9 mouse cellular contexts compared by ENCODE assay signal in the genomic region with DNA sequence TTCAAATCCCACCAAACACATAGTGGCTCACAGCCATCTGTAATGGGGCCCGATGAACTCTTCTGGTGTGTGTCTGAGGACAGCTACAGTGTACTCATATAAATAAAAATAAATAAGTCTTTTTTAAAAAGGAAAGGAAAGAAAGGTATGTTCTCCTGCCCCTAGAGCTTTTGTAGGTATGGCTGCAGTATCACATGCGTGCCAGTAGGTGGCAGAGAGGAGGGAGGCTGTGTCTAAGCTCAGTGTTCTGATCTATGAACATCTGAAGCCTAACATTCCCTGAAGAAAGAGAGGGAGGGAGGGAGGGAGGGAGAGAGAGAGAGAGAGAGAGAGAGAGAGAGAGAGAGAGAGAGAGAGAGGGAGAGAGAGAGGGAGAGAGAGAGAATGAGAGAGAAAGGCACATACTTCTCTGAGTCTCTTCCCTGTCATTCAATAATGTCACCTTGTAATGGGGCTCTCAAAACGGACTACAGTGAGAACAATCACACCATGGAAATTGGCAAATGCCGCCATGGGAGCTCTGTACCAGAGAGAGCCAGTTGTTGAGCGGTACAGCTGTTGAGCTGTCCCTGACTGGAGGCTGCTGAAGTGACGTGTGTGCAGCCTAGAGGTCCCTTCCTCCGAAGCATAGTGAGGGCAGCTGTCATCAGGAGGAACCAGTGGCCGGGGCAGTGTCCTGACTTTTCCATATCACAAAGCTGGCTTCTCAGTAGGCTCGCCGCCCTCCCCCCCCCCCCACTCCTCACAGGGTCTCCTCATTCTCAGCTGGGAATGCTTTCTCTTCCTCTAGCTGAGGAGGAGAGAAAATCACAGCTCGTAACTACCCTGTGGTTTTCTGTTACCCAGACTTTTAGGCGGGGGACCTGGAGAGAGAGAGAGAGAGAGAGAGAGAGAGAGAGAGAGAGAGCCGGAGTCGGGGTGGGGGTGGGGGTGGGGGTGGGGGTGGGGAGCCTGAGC. TPM values are rescaled to one million over a fixed set of nuclear protein-coding genes. Genes with fewer than 3 reads are reported as not detected.
A peak's percentile ranks its signal among the peaks of the same experiment; 100 is the strongest.
DNase-seq lines count a peak whose midpoint lies in the region; ATAC-seq and TF ChIP-seq lines count a peak whose summit lies in the region.
"Had no signal": no experiment of that assay in that cellular context is flagged by ENCODE, and none has a peak within 500 bp of the region (broad histone marks: within the 10 kb centered on the region; RNA-seq: fewer than 3 reads in every experiment).

No protein-coding gene starts in this region.

- ATAC-seq in forebrain, embryonic 12.5 days (ENCODE audit: low FRiP score): 0 out of 2 replicates have a peak, but pooled peaks have one; percentile 46
- ATAC-seq in intestine, postnatal 0 days: 0 out of 2 replicates have a peak, but pooled peaks have one; percentile 25
- ATAC-seq in midbrain, embryonic 15.5 days (replicated peaks): peak; percentile 67
- ATAC-seq: Patski had no signal

- TF ChIP-seq CTCF in intestine, postnatal 0 days (IDR thresholded peaks at IDR 0.05; ENCODE audit: low read depth): peak; percentile 78

- intact Hi-C loops in left cerebral cortex, postnatal 14 days (cut with DNase I): no loop called here

- H3K4me1 ChIP-seq in forebrain, embryonic 12.5 days: peaks cover 8% of the 10 kb centered on the region
- H3K4me1 ChIP-seq in intestine, postnatal 0 days (replicated peaks; ENCODE audit: control insufficient read depth, insufficient read depth, low read length): 0 out of 2 replicates have a peak, but pooled peaks cover 3% of the 10 kb centered on the region
- H3K4me1 ChIP-seq in midbrain, embryonic 15.5 days: peaks cover 8% of the 10 kb centered on the region

- 0 out of 2 replicates have a peak, but pooled peaks cover 4% of the 10 kb centered on the region for H3K27me3 ChIP-seq in forebrain, embryonic 12.5 days
- no peaks in the 10 kb centered on the region for H3K27me3 ChIP-seq in intestine, postnatal 0 days (replicated peaks; ENCODE audit: control insufficient read depth, insufficient read depth, low read length)
- 0 out of 2 replicates have a peak, but pooled peaks cover 4% of the 10 kb centered on the region for H3K27me3 ChIP-seq in midbrain, embryonic 15.5 days (replicated peaks)

- H3K27ac ChIP-seq in forebrain, embryonic 12.5 days: no peak overlapping the region
- no peak overlapping the region for H3K27ac ChIP-seq in intestine, postnatal 0 days (ENCODE audit: low read depth, low read length)
- 0 out of 2 replicates have a peak overlapping the region, but pooled peaks have one; percentile 60 for H3K27ac ChIP-seq in midbrain, embryonic 15.5 days

- 40% methylated on average over 10 of the region's 14 CpGs for WGBS in forebrain, embryonic 12.5 days
- WGBS in intestine, postnatal 0 days: 49% methylated on average over 12 of the region's 14 CpGs
- WGBS in midbrain, embryonic 15.5 days: 29% methylated on average over 14 of the region's 14 CpGs

- H3K9me3 ChIP-seq in forebrain, embryonic 12.5 days: no peaks in the 10 kb centered on the region
- no peaks in the 10 kb centered on the region for H3K9me3 ChIP-seq in intestine, postnatal 0 days (ENCODE audit: control insufficient read depth)
- H3K9me3 ChIP-seq in midbrain, embryonic 15.5 days: no peaks in the 10 kb centered on the region

- no peak overlapping the region for H3K4me3 ChIP-seq in forebrain, embryonic 12.5 days (replicated peaks)
- no peak overlapping the region for H3K4me3 ChIP-seq in intestine, postnatal 0 days (ENCODE audit: low read depth, low read length)
- no peak overlapping the region for H3K4me3 ChIP-seq in midbrain, embryonic 15.5 days

- H3K4me2 ChIP-seq in forebrain, embryonic 12.5 days: no peak overlapping the region
- H3K4me2 ChIP-seq in intestine, postnatal 0 days (replicated peaks; ENCODE audit: low read depth): no peak overlapping the region
- H3K4me2 ChIP-seq in midbrain, embryonic 15.5 days: no peak overlapping the region

- peak; percentile 31 to 51 for DNase-seq in cerebellum, postnatal 14 days
- DNase-seq in cerebellum, adult 8-10 months: no peak
- peak; percentile 76 for DNase-seq in CD4-positive, CD25-positive, alpha-beta regulatory T cell, adult 2 months (ENCODE audit: low read depth, low spot score)
- no peak for DNase-seq in left cerebral cortex, postnatal 14 days (ENCODE audit: low spot score in 2 of 2)
- no peak for DNase-seq in urinary bladder, adult 18-20 months (ENCODE audit: low spot score in 2 of 2)

- no peak overlapping the region for H3K9ac ChIP-seq in forebrain, embryonic 12.5 days
- no peak overlapping the region for H3K9ac ChIP-seq in intestine, postnatal 0 days (ENCODE audit: low read depth, low read length)
- no peak overlapping the region for H3K9ac ChIP-seq in midbrain, embryonic 15.5 days

- no peaks in the 10 kb centered on the region for H3K36me3 ChIP-seq in forebrain, embryonic 12.5 days (replicated peaks)
- H3K36me3 ChIP-seq in intestine, postnatal 0 days (ENCODE audit: control insufficient read depth, insufficient read depth): no peaks in the 10 kb centered on the region
- H3K36me3 ChIP-seq in midbrain, embryonic 15.5 days (replicated peaks): no peaks in the 10 kb centered on the region

RNA-seq across cellular contexts. Expression of gene Tifab, which starts 11.0 kb away (rescaled TPM):
- polyA plus RNA-seq in forebrain, embryonic 12.5 days (2016; fragmentation: Nextera tagmentation; extraction: Ambion mirVana): 0.64 and 0.77 TPM in 2 replicates
- 3.3 and 3.4 TPM in 2 replicates for polyA plus RNA-seq in intestine, postnatal 0 days (2015; fragmentation: Nextera tagmentation; extraction: Ambion mirVana)
- 0.96 and 1.2 TPM in 2 replicates for polyA plus RNA-seq in midbrain, embryonic 15.5 days (2015; fragmentation: Nextera tagmentation; extraction: Ambion mirVana)
- 1 to 10 TPM; 1.5 to 1.8 TPM for total RNA-seq in left cerebral cortex, postnatal 14 days (2021)
- polyA plus RNA-seq: Patski had no signal

RNA-seq across cellular contexts. Expression of gene H2afy, which starts 31.6 kb away (rescaled TPM):
- polyA plus RNA-seq in forebrain, embryonic 12.5 days (2016; fragmentation: Nextera tagmentation; extraction: Ambion mirVana): 651 and 663 TPM in 2 replicates
- polyA plus RNA-seq in intestine, postnatal 0 days (2015; fragmentation: Nextera tagmentation; extraction: Ambion mirVana): 132 and 138 TPM in 2 replicates
- polyA plus RNA-seq in midbrain, embryonic 15.5 days (2015; fragmentation: Nextera tagmentation; extraction: Ambion mirVana): 291 and 299 TPM in 2 replicates
- total RNA-seq in left cerebral cortex, postnatal 14 days (2021): 100 to 1,000 TPM in 1 of 2 experiments, 10 to 100 TPM in 1; 97.2 to 108 TPM

Comparison
In these comparisons a context has a peak if more than half of its experiments do, and no peak if none do; other contexts are left out.
1. DNase-seq: peak in cerebellum, postnatal 14 days (2 of 2) and CD4-positive, CD25-positive, alpha-beta regulatory T cell, adult 2 months (single experiment); none in cerebellum, adult 8-10 months (single experiment), left cerebral cortex, postnatal 14 days (0 of 2) and urinary bladder, adult 18-20 months (0 of 2).
2. Peak in every context shown above with its lines, with median percentiles within 50 percentile points of each other: ATAC-seq.